Mouse (Mus musculus): ENCODE data around the gene Tubg1. TPM values are rescaled to one million over a fixed set of nuclear protein-coding genes. Genes with fewer than 3 reads are reported as not detected.

The Tubg1 gene
- polyA plus RNA-seq, 1 experiment from 2014 or later = 83.5 TPM

GRCm38 (mm10) chr11:101128996-101129577 lies 9.3 kb downstream of the Tubg1 start:
- Histone ChIP-seq H3K4me3 (ENCODE audit: low read depth, low read length) (no peak overlapping the region), H3K9me3 (replicated peaks; ENCODE audit: control insufficient read depth, low read length) (no peaks in the 10 kb centered on the region), H3K4me2 (no peak overlapping the region), H3K36me3 (ENCODE audit: control insufficient read depth, insufficient read depth, low read length) (peaks cover 15% of the 10 kb centered on the region), H3K27me3 (ENCODE audit: control insufficient read depth, insufficient read depth, low read length) (no peaks in the 10 kb centered on the region), H3K27ac (ENCODE audit: low read depth, low read length) (no peak overlapping the region), H3K4me1 (ENCODE audit: control insufficient read depth, insufficient read depth, low read length) (peaks cover 7% of the 10 kb centered on the region; the same call in 1 of the 2 replicates), H3K9ac (ENCODE audit: low read depth, low read length) (no peak overlapping the region)
- WGBS (ENCODE audit: insufficient replicate concordance) = 82% methylated on average over 11 of the region's 11 CpGs
- ATAC-seq (replicated peaks; ENCODE audit: insufficient number of reproducible peaks, low FRiP score, low TSS enrichment) = no peak

GRCm38 (mm10) chr11:101130056-101130756 lies 10.5 kb downstream of the Tubg1 start:
- WGBS (ENCODE audit: insufficient replicate concordance) = 26% methylated on average over 18 of the region's 18 CpGs
- Histone ChIP-seq H3K27me3 (ENCODE audit: control insufficient read depth, insufficient read depth, low read length) (no peaks in the 10 kb centered on the region), H3K36me3 (ENCODE audit: control insufficient read depth, insufficient read depth, low read length) (peaks cover 15% of the 10 kb centered on the region), H3K9ac (ENCODE audit: low read depth, low read length) (0 out of 2 replicates have a peak overlapping the region, but pooled peaks have one; percentile 43), H3K9me3 (replicated peaks; ENCODE audit: control insufficient read depth, low read length) (no peaks in the 10 kb centered on the region), H3K4me2 (peak overlapping the region; percentile 45), H3K27ac (ENCODE audit: low read depth, low read length) (peak overlapping the region; percentile 89), H3K4me3 (ENCODE audit: low read depth, low read length) (no peak overlapping the region), H3K4me1 (ENCODE audit: control insufficient read depth, insufficient read depth, low read length) (peaks cover 7% of the 10 kb centered on the region; the same call in 1 of the 2 replicates)
- peak; percentile 68; the same call in 1 of the 2 replicates for ATAC-seq (replicated peaks; ENCODE audit: insufficient number of reproducible peaks, low FRiP score, low TSS enrichment)

- Histone ChIP-seq H3K9me3 (replicated peaks; ENCODE audit: control insufficient read depth, low read length) (no peaks in the 10 kb centered on the region), H3K4me1 (ENCODE audit: control insufficient read depth, insufficient read depth, low read length) (peaks cover 7% of the 10 kb centered on the region; the same call in 1 of the 2 replicates), H3K27ac (ENCODE audit: low read depth, low read length) (no peak overlapping the region), H3K9ac (ENCODE audit: low read depth, low read length) (no peak overlapping the region), H3K36me3 (ENCODE audit: control insufficient read depth, insufficient read depth, low read length) (peaks cover 9% of the 10 kb centered on the region), H3K4me2 (no peak overlapping the region), H3K27me3 (ENCODE audit: control insufficient read depth, insufficient read depth, low read length) (no peaks in the 10 kb centered on the region), H3K4me3 (ENCODE audit: low read depth, low read length) (no peak overlapping the region)
- WGBS (ENCODE audit: insufficient replicate concordance) = 75% methylated on average over 2 of the region's 2 CpGs
- ATAC-seq (replicated peaks; ENCODE audit: insufficient number of reproducible peaks, low FRiP score, low TSS enrichment) = no peak
These were observed 11.4 kb downstream of the Tubg1 start for GRCm38 (mm10) chr11:101131187-101131586.

GRCm38 (mm10) chr11:101131701-101132100 lies 12.0 kb downstream of the Tubg1 start:
- ATAC-seq (replicated peaks; ENCODE audit: insufficient number of reproducible peaks, low FRiP score, low TSS enrichment) = no peak
- no peaks in the 10 kb centered on the region for H3K27me3 ChIP-seq (ENCODE audit: control insufficient read depth, insufficient read depth, low read length)
- H3K36me3 ChIP-seq (ENCODE audit: control insufficient read depth, insufficient read depth, low read length) = peaks cover 4% of the 10 kb centered on the region
- no peaks in the 10 kb centered on the region for H3K9me3 ChIP-seq (replicated peaks; ENCODE audit: control insufficient read depth, low read length)
- H3K4me2 ChIP-seq = no peak overlapping the region
- no peak overlapping the region for H3K27ac ChIP-seq (ENCODE audit: low read depth, low read length)
- H3K4me1 ChIP-seq (ENCODE audit: control insufficient read depth, insufficient read depth, low read length) = peaks cover 7% of the 10 kb centered on the region; the same call in 1 of the 2 replicates
- H3K9ac ChIP-seq (ENCODE audit: low read depth, low read length) = no peak overlapping the region
- no peak overlapping the region for H3K4me3 ChIP-seq (ENCODE audit: low read depth, low read length)
- 91% methylated on average over 6 of the region's 6 CpGs for WGBS (ENCODE audit: insufficient replicate concordance)

- 50% methylated on average over 12 of the region's 12 CpGs for WGBS (ENCODE audit: insufficient replicate concordance)
- peaks cover 7% of the 10 kb centered on the region; the same call in 1 of the 2 replicates for H3K4me1 ChIP-seq (ENCODE audit: control insufficient read depth, insufficient read depth, low read length)
- no peak overlapping the region for H3K4me2 ChIP-seq
- H3K9ac ChIP-seq (ENCODE audit: low read depth, low read length) = no peak overlapping the region
- no peaks in the 10 kb centered on the region for H3K9me3 ChIP-seq (replicated peaks; ENCODE audit: control insufficient read depth, low read length)
- no peak overlapping the region for H3K4me3 ChIP-seq (ENCODE audit: low read depth, low read length)
- H3K27me3 ChIP-seq (ENCODE audit: control insufficient read depth, insufficient read depth, low read length) = no peaks in the 10 kb centered on the region
- H3K27ac ChIP-seq (ENCODE audit: low read depth, low read length) = no peak overlapping the region
- no peaks in the 10 kb centered on the region for H3K36me3 ChIP-seq (ENCODE audit: control insufficient read depth, insufficient read depth, low read length)
- no peak for ATAC-seq (replicated peaks; ENCODE audit: insufficient number of reproducible peaks, low FRiP score, low TSS enrichment)
These were observed 13.3 kb downstream of the Tubg1 start for GRCm38 (mm10) chr11:101133037-101133436.

- Histone ChIP-seq H3K27ac (ENCODE audit: low read depth, low read length) (no peak overlapping the region), H3K4me2 (no peak overlapping the region), H3K4me3 (ENCODE audit: low read depth, low read length) (no peak overlapping the region), H3K4me1 (ENCODE audit: control insufficient read depth, insufficient read depth, low read length) (peaks cover 13% of the 10 kb centered on the region; the same call in 1 of the 2 replicates), H3K36me3 (ENCODE audit: control insufficient read depth, insufficient read depth, low read length) (no peaks in the 10 kb centered on the region), H3K9ac (ENCODE audit: low read depth, low read length) (no peak overlapping the region), H3K27me3 (ENCODE audit: control insufficient read depth, insufficient read depth, low read length) (0 out of 2 replicates have a peak, but pooled peaks cover under 1% of the 10 kb centered on the region), H3K9me3 (replicated peaks; ENCODE audit: control insufficient read depth, low read length) (no peaks in the 10 kb centered on the region)
- WGBS (ENCODE audit: insufficient replicate concordance) = 74% methylated on average over 13 of the region's 13 CpGs
- ATAC-seq (replicated peaks; ENCODE audit: insufficient number of reproducible peaks, low FRiP score, low TSS enrichment) = no peak
These were observed 14.6 kb downstream of the Tubg1 start for GRCm38 (mm10) chr11:101134217-101134865.

- 75% methylated on average over 7 of the region's 7 CpGs for WGBS (ENCODE audit: insufficient replicate concordance)
- ATAC-seq (replicated peaks; ENCODE audit: insufficient number of reproducible peaks, low FRiP score, low TSS enrichment) = no peak
- Histone ChIP-seq H3K4me2 (no peak overlapping the region), H3K9me3 (replicated peaks; ENCODE audit: control insufficient read depth, low read length) (no peaks in the 10 kb centered on the region), H3K27ac (ENCODE audit: low read depth, low read length) (no peak overlapping the region), H3K9ac (ENCODE audit: low read depth, low read length) (no peak overlapping the region), H3K27me3 (ENCODE audit: control insufficient read depth, insufficient read depth, low read length) (peaks cover 7% of the 10 kb centered on the region; the same call in 1 of the 2 replicates), H3K4me3 (ENCODE audit: low read depth, low read length) (no peak overlapping the region), H3K4me1 (ENCODE audit: control insufficient read depth, insufficient read depth, low read length) (0 out of 2 replicates have a peak, but pooled peaks cover 12% of the 10 kb centered on the region), H3K36me3 (ENCODE audit: control insufficient read depth, insufficient read depth, low read length) (no peaks in the 10 kb centered on the region)
These were observed 17.3 kb downstream of the Tubg1 start for GRCm38 (mm10) chr11:101137000-101137399.

GRCm38 (mm10) chr11:101138536-101139181 lies 18.9 kb downstream of the Tubg1 start:
- no peak for ATAC-seq (replicated peaks; ENCODE audit: insufficient number of reproducible peaks, low FRiP score, low TSS enrichment)

More at GRCm38 (mm10) chr11:101138536-101139181, 18.9 kb downstream of the Tubg1 start:
- 22% methylated on average over 15 of the region's 15 CpGs for WGBS (ENCODE audit: insufficient replicate concordance)
- H3K36me3 ChIP-seq (ENCODE audit: control insufficient read depth, insufficient read depth, low read length) = no peaks in the 10 kb centered on the region
- peak overlapping the region; percentile 30 for H3K4me2 ChIP-seq
- H3K27me3 ChIP-seq (ENCODE audit: control insufficient read depth, insufficient read depth, low read length) = peaks cover 7% of the 10 kb centered on the region; the same call in 1 of the 2 replicates
- H3K4me1 ChIP-seq (ENCODE audit: control insufficient read depth, insufficient read depth, low read length) = peaks cover 14% of the 10 kb centered on the region
- H3K27ac ChIP-seq (ENCODE audit: low read depth, low read length) = no peak overlapping the region
- no peak overlapping the region for H3K4me3 ChIP-seq (ENCODE audit: low read depth, low read length)
- no peak overlapping the region for H3K9ac ChIP-seq (ENCODE audit: low read depth, low read length)
- no peaks in the 10 kb centered on the region for H3K9me3 ChIP-seq (replicated peaks; ENCODE audit: control insufficient read depth, low read length)

Measured in heart, embryonic 11.5 days (tissue).